Mouse (Mus musculus) ovary, adult 10 weeks (tissue): ENCODE data around the gene Dgat2l6. TPM values are rescaled to one million over a fixed set of nuclear protein-coding genes. Genes with fewer than 3 reads are reported as not detected.

Source experiments
- polyA plus RNA-seq: library from polyadenylated mRNA; stranded (reverse); fragments of 350-450 nt; fragmentation: Illumina TruSeq; extraction: RNeasy Lipid Tissue Mini Kit (QIAGEN cat#74804); gene quantifications from one replicate; pipeline ENCODE4 v1.2.3, GENCODE M21; 2014

Gene Dgat2l6
- not detected for polyA plus RNA-seq

DNA sequence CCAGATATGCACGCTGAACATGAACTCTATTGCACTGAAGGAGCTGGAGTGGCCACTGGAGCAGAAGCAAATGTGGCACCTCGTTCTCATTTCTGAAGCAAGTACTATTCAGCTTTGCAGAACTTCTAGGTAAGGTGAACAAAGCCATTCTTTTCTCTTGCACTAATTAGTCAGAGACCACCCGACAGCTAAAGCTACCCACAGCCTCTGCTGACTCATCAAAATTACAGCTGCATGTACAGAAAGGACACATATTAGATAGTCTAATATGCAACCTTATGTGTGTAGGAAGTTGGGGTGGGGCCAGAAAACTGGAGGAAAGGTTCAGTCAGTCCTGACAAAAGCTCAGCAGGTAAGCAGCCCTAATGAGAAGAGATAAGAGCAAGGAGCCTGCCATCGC, at the start of gene Dgat2l6:
Gene Dgat2l6, plus strand, starts transcription at position 368 of the 400 bp plus-strand sequence.

GRCm38 (mm10) chrX:100494068-100494978, 30.3 kb upstream of the Dgat2l6 start, which contains the start of gene Igbp1:
TSS of gene Igbp1 (plus strand) at chrX:100494291.

DNA sequence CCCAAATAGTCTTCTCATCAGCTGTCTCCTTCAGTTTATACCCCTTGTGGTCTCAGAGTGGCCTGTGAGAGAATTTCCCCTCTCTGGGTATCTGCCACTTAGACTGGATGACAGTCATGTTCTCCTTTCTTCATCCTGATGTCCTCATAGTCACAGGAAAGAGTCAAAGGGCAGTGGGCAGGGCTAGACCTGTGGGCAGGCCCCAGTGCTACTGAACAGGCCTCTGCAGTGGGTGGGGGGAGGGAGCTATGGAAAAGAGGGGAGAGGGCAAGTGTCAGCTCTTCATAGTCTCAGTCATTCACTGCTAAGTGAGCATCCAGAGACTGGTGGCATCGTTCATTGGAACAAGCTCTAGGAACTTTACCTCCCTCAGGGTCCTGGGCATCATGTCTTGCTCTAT, 47.3 kb downstream of the Dgat2l6 start, which contains the start of gene Awat1:
Gene Awat1, plus strand, starts transcription at position 301 of the 400 bp plus-strand sequence.

DNA sequence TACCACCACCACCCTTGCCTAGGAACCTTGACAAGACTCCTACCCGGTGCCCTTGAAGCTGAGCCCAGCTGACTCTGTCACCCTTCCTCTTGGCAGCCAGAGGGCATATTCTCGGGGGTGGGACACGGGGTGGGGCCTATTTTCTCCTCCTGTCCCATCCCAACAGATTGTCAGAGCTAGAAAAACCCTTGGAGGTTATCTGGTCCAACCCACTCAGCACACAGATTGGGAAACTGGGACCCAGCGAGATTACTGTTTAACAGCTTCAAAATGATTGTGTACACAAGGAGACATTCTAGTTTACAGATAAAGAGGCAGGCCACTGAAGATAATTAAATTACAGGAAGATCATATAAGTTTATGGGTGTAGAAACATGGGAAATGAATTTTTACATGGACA, 70.2 kb downstream of the Dgat2l6 start, which contains the start of gene P2ry4:
Gene P2ry4, minus strand, starts transcription at position 79 of the 400 bp plus-strand sequence.

Other genes with a start within 250 kb of the Dgat2l6 start
- gene Otud6a, start 95.8 kb upstream of the Dgat2l6 start, polyA plus RNA-seq: not detected
- gene Awat2, start 82.1 kb upstream of the Dgat2l6 start, polyA plus RNA-seq: 0.51 TPM
- 86.5 TPM for gene Igbp1, start 30.5 kb upstream of the Dgat2l6 start, polyA plus RNA-seq
- not detected for gene Awat1, start 47.4 kb downstream of the Dgat2l6 start, polyA plus RNA-seq
- not detected for gene P2ry4, start 70.0 kb downstream of the Dgat2l6 start, polyA plus RNA-seq
- gene Arr3, start 80.7 kb downstream of the Dgat2l6 start, polyA plus RNA-seq: not detected
- 18.0 TPM for gene Kif4, start 100.9 kb downstream of the Dgat2l6 start, polyA plus RNA-seq
- 63.1 TPM for gene Pdzd11, start 101.7 kb downstream of the Dgat2l6 start, polyA plus RNA-seq
- gene Gdpd2, start 205.0 kb downstream of the Dgat2l6 start, polyA plus RNA-seq: 27.9 TPM
- 40.5 TPM for gene Dlg3, start 242.9 kb downstream of the Dgat2l6 start, polyA plus RNA-seq